Mouse (Mus musculus) spleen, adult 2 months (tissue): Measurements from ENCODE around the gene 1700011L22Rik. TPM values are rescaled to one million over a fixed set of nuclear protein-coding genes. Genes with fewer than 3 reads are reported as not detected.

Source experiments
- DNase-seq, 2 experiments: peaks; one replicate each; pipeline versions ENCODE4 v3.0.0 to v3.0.0-alpha.2; 2012 to 2021; ENCODE audit warnings: low spot score in 2 of 2, low read depth in 1 of 2
- H3K27ac ChIP-seq: fragments of 200-500 bp; 2 replicates; pipeline ENCODE4 v1.5.1; 2012; ENCODE audit warnings: low read length, inconsistent platforms; ENCODE audit not compliant: insufficient read depth
- H3K27me3 ChIP-seq: fragments of 200-500 bp; 2 replicates; pipeline ENCODE4 v1.6.1; 2012; ENCODE audit warnings: mild to moderate bottlenecking, moderate library complexity, low read length, inconsistent platforms; ENCODE audit not compliant: control insufficient read depth, insufficient read depth
- H3K36me3 ChIP-seq: fragments of 200-500 bp; 2 replicates; pipeline ENCODE4 v1.6.1; 2012; ENCODE audit warnings: mild to moderate bottlenecking, low read length, inconsistent platforms; ENCODE audit not compliant: control insufficient read depth, insufficient read depth
- H3K4me1 ChIP-seq: fragments of 200-500 bp; 2 replicates; pipeline ENCODE4 v1.6.1; 2011; ENCODE audit warnings: inconsistent platforms; ENCODE audit not compliant: control insufficient read depth, insufficient read depth, insufficient read length
- H3K4me3 ChIP-seq: fragments of 200-500 bp; 2 replicates; pipeline ENCODE4 v1.5.1; 2011; ENCODE audit warnings: mild to moderate bottlenecking, inconsistent platforms; ENCODE audit not compliant: insufficient read depth, insufficient read length; ENCODE audit errors: extremely low read depth
- CTCF ChIP-seq: fragments of 200-500 bp; IDR thresholded peaks from 2 replicates; pipeline ENCODE4 v1.5.1; 2011; ENCODE audit warnings: mild to moderate bottlenecking, inconsistent platforms; ENCODE audit not compliant: insufficient read depth, insufficient read length, insufficient replicate concordance; ENCODE audit errors: extremely low read depth
- POLR2A ChIP-seq: fragments of 200-500 bp; IDR thresholded peaks from 2 replicates; pipeline ENCODE4 v1.6.1; 2011; ENCODE audit warnings: low read depth, low read length, inconsistent platforms
- WGBS: fragments of 180-500 bp; shearing (Covaris S2); methylation state at CpG from one replicate; pipeline ENCODE4 v1.1.7; 2018; 5-methylcytosine and 5-hydroxymethylcytosine counted together
- polyA plus RNA-seq: library from polyadenylated mRNA; depleted of rRNA; stranded (reverse); fragments of >200 nt; gene quantifications from 2 replicates; pipeline ENCODE4 v1.2.3, GENCODE M21; 2012

1700011L22Rik gene
- polyA plus RNA-seq, 1 experiment, result not detected

GRCm38 (mm10) chr8:79179678-79180077 is 68.7 kb downstream of the 1700011L22Rik start:
- Histone ChIP-seq H3K27ac (no peak overlapping the region), H3K27me3 (no peaks in the 10 kb centered on the region), H3K4me3 (no peak overlapping the region), H3K4me1 (no peaks in the 10 kb centered on the region), H3K36me3 (peaks cover 2% of the 10 kb centered on the region; the same call in 1 of the 2 replicates)
- no peak for TF ChIP-seq CTCF
- no peak for TF ChIP-seq POLR2A
- DNase-seq, result no peak
- WGBS, result 95% methylated on average over 6 of the region's 6 CpGs

GRCm38 (mm10) chr8:79175991-79176390 is 72.4 kb downstream of the 1700011L22Rik start:
- peaks cover 2% of the 10 kb centered on the region; the same call in 1 of the 2 replicates for H3K36me3 ChIP-seq
- TF ChIP-seq POLR2A (no peak), CTCF (no peak)
- 89% methylated on average over 4 of the region's 4 CpGs for WGBS
- no peak overlapping the region for H3K27ac ChIP-seq
- DNase-seq, result no peak
- no peak overlapping the region for H3K4me3 ChIP-seq
- no peaks in the 10 kb centered on the region; the same call in 1 of the 2 replicates for H3K4me1 ChIP-seq
- no peaks in the 10 kb centered on the region for H3K27me3 ChIP-seq

- H3K4me1 ChIP-seq, result no peaks in the 10 kb centered on the region; the same call in 1 of the 2 replicates
- 66% methylated on average over 4 of the region's 4 CpGs for WGBS
- DNase-seq, result no peak
- no peaks in the 10 kb centered on the region for H3K27me3 ChIP-seq
- no peak overlapping the region for H3K27ac ChIP-seq
- no peak overlapping the region for H3K4me3 ChIP-seq
- H3K36me3 ChIP-seq, result no peaks in the 10 kb centered on the region
- TF ChIP-seq CTCF, result no peak
- TF ChIP-seq POLR2A, result no peak
Observed at GRCm38 (mm10) chr8:79173606-79174005, 74.8 kb downstream of the 1700011L22Rik start.

DNA sequence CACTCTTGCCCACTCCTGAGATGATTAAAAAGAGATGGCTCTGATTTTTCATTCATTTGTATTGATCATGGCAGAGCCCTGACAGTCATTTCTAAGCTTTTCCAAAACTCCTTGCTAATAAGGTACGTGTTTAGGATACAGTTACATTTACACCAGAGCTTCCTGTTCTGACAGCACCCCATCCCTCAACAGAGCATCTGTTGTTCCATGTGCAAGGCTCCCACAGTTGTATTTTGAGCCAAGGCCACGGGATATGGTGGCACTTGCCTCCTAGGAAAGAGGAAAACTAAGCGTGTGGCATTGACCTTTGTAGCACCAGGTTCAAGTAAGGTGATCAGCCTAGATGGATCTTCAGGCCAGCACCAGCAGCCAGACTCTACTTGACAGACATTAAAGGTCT is 83.1 kb downstream of the 1700011L22Rik start:
- whole genome bisulfite sequencing, result 86% methylated on average over 3 of the region's 3 CpGs
- Histone ChIP-seq H3K4me1 (peaks cover 17% of the 10 kb centered on the region), H3K27me3 (no peaks in the 10 kb centered on the region), H3K4me3 (no peak overlapping the region), H3K36me3 (no peaks in the 10 kb centered on the region), H3K27ac (no peak overlapping the region)
- no peak for TF ChIP-seq POLR2A
- no peak for TF ChIP-seq CTCF
- DNase-seq, result no peak

DNA sequence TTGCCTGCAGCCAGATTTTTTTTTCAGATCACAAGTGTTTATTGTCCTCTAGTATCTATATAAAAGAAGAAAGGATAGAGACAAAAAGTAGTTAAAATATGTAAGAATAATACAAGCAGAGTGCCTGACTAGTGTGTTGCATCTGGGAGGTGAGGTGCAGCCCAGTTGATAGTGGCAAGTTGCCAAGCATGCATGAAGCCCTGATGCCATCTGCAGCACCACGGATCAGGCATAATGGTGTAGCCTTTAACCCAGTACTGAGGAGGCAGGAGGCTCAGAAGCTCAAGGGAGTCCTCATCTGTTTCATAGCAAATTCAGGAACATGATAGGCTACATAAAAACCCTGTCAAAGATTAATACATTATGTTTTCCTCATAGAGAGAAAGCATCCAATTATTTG is 84.0 kb downstream of the 1700011L22Rik start:
- no peak overlapping the region for H3K4me3 ChIP-seq
- H3K36me3 ChIP-seq, result no peaks in the 10 kb centered on the region
- peaks cover 23% of the 10 kb centered on the region for H3K4me1 ChIP-seq
- no peak for DNase-seq
- WGBS, result 58% methylated on average over 1 of the region's 1 CpGs
- no peak for TF ChIP-seq CTCF
- no peak for TF ChIP-seq POLR2A
- H3K27ac ChIP-seq, result no peak overlapping the region
- H3K27me3 ChIP-seq, result no peaks in the 10 kb centered on the region

GRCm38 (mm10) chr8:79162533-79163308 is 85.6 kb downstream of the 1700011L22Rik start:
- no peak overlapping the region for H3K27ac ChIP-seq
- H3K36me3 ChIP-seq, result no peaks in the 10 kb centered on the region
- peak; percentile 7 to 27 for DNase-seq
- no peak overlapping the region for H3K4me3 ChIP-seq
- no peaks in the 10 kb centered on the region for H3K27me3 ChIP-seq
- 31% methylated on average over 10 of the region's 10 CpGs for WGBS
- TF ChIP-seq CTCF (no peak), POLR2A (no peak)
- peaks cover 26% of the 10 kb centered on the region for H3K4me1 ChIP-seq
